Mouse (Mus musculus) heart, adult 9 months (tissue): ENCODE data around the gene Lmo4.
A peak's percentile ranks its signal among the peaks of the same experiment; 100 is the strongest.

ENCODE experiments used
- DNase-seq, 2 experiments: peaks; one replicate each; pipeline ENCODE4 v3.0.0; 2022; ENCODE audit warnings: low spot score in 2 of 2

Lmo4 gene

GRCm38 (mm10) chr3:144204413-144205311 is at the start of gene Lmo4:
Lmo4 (minus strand) TSS chr3:144205220.
- DNase-seq: peak; percentile 85 to 88

- no peak for DNase-seq
These were observed 49.3 kb upstream of the Lmo4 start for GRCm38 (mm10) chr3:144254281-144254680.

GRCm38 (mm10) chr3:144253018-144253417 is 48.0 kb upstream of the Lmo4 start:
- no peak for DNase-seq

GRCm38 (mm10) chr3:144252109-144252508 is 47.1 kb upstream of the Lmo4 start:
- no peak for DNase-seq

- peak; percentile 9 to 48 for DNase-seq
These were observed 37.1 kb upstream of the Lmo4 start for GRCm38 (mm10) chr3:144242025-144242673.

GRCm38 (mm10) chr3:144241161-144241560 is 36.1 kb upstream of the Lmo4 start:
- DNase-seq: no peak

- no peak for DNase-seq
These were observed 33.5 kb upstream of the Lmo4 start for GRCm38 (mm10) chr3:144238482-144238881.

- no peak for DNase-seq
These were observed 27.5 kb upstream of the Lmo4 start for GRCm38 (mm10) chr3:144232347-144233008.

- DNase-seq: no peak
These were observed 26.9 kb upstream of the Lmo4 start for GRCm38 (mm10) chr3:144231931-144232330.

GRCm38 (mm10) chr3:144231419-144231818 is 26.4 kb upstream of the Lmo4 start:
- DNase-seq: no peak

GRCm38 (mm10) chr3:144230016-144230415 is 25.0 kb upstream of the Lmo4 start:
- DNase-seq: no peak

GRCm38 (mm10) chr3:144229312-144229711 is 24.3 kb upstream of the Lmo4 start:
- DNase-seq: no peak

- DNase-seq: no peak
These were observed 20.6 kb upstream of the Lmo4 start for GRCm38 (mm10) chr3:144225456-144226240.

GRCm38 (mm10) chr3:144224594-144224993 is 19.6 kb upstream of the Lmo4 start:
- DNase-seq: no peak

- DNase-seq: no peak
These were observed 18.5 kb upstream of the Lmo4 start for GRCm38 (mm10) chr3:144223377-144224105.

GRCm38 (mm10) chr3:144222381-144222780 is 17.4 kb upstream of the Lmo4 start:
- no peak for DNase-seq

- peak; percentile 25 to 53 for DNase-seq
These were observed 2.5 kb upstream of the Lmo4 start for GRCm38 (mm10) chr3:144207498-144207897.

GRCm38 (mm10) chr3:144206942-144207341 is 1.9 kb upstream of the Lmo4 start:
- DNase-seq: no peak

- DNase-seq: no peak
These were observed 1.2 kb upstream of the Lmo4 start for GRCm38 (mm10) chr3:144206261-144206660.

GRCm38 (mm10) chr3:144205351-144206153 is 532 bp upstream of the Lmo4 start:
- DNase-seq: peak; percentile 96 to 97
